Mouse (Mus musculus): ENCODE results near the gene Ciapin1.

The Ciapin1 gene

GRCm38 (mm10) chr8:94837662-94838574 lies at the start of gene Ciapin1, which contains the start of gene Coq9:
Ciapin1 (minus strand) TSS chr8:94838358.
Coq9 (plus strand) TSS chr8:94838321.
- DNase-seq = peak; percentile 97

GRCm38 (mm10) chr8:94880742-94881141 lies 42.6 kb upstream of the Ciapin1 start:
- no peak for DNase-seq

DNA sequence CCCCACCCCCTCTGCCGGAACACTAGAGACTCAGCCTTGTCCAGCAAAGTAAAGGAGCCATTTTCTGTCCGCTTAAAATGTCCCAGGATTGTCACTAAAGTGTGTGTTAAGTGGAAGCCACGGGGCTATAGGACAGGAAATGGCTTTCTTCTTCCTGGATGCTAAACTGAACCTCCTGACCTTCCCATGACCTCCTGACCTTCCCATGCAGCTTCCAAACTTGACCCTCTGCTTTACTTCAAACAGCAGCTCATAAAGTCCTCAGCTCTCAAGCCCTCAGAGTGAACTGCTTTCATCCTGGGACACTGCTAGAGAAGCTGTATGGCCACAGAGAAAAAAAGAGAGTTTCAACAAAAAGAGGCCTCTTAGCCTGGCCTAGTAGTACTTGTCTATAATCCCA lies 38.7 kb upstream of the Ciapin1 start:
- no peak for DNase-seq

- DNase-seq = peak; percentile 98
These were observed 38.1 kb upstream of the Ciapin1 start, which contains the start of gene Dok4 for GRCm38 (mm10) chr8:94876197-94876730. Dok4 (minus strand) TSS chr8:94876330.

DNA sequence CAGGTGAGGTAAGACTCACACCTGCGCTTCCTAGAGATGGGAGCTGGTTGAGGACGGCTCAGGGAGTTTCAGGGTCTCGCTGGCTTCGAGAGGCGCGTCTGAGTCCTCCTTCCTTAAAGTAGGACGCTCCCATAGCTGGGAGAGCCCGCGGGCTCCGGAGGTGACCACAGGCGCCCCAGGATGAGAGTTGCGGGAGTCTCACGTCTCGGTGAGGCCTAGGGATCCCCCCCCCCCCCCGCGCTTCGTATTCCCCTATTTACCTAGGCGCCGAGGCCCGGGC lies 37.7 kb upstream of the Ciapin1 start:
- DNase-seq = no peak

DNA sequence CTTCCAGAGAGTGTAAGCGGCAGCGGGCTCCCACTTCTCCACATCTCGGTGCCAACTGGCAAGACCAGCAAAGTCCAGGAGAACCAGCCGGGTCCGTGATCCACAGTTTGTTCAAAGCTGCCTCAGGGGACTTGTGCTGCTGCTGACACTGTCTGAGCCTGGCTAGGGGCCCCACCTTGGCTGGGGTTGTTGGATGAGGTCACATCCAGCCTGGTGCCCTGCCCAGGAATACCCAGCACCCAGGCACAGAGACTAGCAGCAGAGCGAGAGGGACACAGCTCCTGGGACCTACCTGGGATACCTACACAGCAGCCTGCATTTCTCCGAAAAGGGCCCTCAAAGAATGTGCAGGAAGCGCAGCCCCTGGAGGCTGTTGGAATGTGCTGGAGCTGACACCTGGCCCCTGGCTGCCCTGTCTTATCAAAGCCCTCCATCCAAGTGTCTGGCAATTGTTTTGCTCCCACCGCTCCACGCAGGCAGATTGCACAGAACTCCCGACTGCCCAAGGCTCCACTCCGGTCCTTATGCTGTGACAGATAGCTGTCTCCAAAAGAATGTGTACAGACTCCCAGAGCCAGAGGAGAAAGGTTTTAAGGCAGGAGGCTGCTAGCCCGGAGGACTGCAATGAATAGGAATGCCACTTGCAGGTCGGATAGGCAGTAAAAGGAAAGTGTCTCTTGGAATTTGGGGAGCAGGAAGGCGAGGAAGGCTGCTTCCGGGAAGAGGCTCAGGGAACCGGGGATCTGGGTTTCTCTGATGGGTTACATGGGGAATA lies 37.1 kb upstream of the Ciapin1 start:
- no peak for DNase-seq

GRCm38 (mm10) chr8:94874358-94874757 lies 36.2 kb upstream of the Ciapin1 start:
- peak; percentile 83 for DNase-seq

GRCm38 (mm10) chr8:94872576-94872975 lies 34.4 kb upstream of the Ciapin1 start:
- DNase-seq = no peak

DNA sequence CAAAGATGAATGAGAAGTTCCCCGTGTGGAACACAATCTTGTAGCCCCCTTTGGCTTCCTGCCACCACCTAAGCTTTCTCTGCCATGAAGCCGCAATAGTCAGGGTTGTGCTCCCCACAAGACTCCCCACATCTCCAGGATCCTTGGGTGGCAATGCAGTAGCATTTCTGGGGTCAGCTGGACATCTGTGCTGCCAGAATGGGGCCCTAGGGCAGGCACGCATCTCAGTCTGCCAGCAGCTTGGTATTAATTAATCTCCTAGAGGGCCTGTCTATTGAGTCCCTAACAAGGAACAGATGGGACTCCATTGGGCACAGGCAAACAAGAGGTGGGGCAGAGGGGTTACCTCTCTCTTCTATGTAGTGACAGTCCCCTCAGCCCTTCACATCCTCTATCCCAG lies 34.0 kb upstream of the Ciapin1 start:
- DNase-seq = no peak

DNA sequence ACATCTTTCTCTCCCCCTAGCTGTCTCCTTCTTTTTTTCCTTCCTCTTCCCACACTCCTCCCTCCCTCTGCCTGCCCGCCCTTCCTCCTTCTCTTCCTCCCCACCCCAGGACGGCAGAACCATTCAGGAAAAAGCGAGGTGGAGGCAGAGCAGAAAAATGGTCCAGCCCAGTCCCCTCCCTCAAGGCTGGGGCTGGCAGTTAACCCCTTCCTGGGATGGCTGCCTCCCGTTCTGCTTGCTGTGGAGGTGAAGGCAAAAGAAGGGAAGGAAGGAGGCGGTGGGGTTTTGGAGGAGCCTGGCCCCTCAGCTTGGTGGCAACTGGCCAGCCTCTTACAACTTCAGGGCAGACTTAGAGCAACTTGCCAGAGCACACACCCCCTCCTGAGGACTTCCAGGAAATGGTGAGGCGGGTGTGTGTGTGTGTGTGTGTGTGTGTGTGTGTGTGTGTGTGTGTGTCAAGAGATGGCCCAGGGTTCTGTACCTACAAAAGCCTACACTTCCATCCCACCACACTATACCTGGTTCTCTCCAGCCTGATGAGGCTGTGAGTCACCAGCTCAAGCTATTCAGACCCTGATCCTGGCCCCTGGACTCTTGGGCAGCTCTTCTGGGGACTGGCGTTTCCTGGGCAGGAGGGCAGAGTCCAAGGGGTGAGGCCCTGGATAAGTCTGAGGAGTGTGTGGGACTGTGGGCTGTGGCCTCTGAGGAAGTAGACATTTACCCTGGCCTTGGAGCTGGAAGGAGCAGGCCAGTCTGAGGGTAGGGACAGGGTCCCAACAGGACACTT lies 33.1 kb upstream of the Ciapin1 start:
- DNase-seq = peak; percentile 85

DNA sequence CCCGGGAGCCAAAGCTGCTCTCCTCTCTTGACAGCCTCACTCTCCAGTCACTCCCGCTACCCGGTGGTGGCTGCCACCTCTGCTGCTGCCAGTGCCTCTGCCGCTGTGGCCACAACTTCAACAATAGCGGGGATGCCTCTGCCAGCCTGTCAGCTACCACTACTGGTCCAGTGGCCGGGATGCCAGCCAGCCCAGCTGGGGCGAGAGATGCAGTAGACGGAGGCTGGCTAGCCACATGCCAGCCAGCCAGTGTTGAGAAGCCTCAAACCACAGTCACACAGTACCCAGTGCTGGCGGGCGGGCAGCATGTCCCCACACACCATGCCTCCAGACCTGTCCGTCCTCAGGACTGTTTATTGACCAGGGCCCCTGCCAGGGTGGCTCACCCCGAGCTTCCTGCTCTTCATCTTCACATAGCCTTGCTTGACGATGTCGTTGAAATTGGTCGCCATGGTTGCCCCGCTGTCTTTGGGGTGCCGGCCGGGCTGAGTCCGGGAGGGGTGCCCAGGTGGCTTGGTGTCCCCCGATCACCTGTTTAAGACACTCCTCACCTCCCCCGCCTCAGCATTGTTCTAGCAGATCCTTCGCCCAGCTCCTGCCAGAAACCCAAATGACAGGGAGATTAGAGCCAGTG lies 32.4 kb upstream of the Ciapin1 start:
- no peak for DNase-seq

GRCm38 (mm10) chr8:94870003-94870402 lies 31.8 kb upstream of the Ciapin1 start:
- no peak for DNase-seq

DNA sequence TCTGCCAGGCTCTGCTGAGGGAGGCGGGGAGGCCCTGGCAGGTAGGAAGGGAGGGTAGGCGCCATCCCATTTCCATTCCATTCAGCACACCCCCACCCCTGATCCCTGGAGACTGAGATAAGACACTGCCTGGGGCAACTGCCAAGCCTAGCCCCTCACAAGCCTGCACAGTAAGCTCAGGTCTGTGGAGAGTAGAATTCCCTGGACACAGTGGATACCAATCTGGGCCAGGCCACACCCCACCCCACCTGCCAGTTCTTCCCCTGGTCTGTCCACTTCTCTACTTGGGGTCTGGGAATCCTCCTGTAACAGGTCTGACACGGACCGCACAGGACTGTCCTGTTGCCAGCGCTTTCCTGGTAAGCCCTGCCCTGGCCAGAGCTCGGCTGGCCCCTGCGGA lies 31.0 kb upstream of the Ciapin1 start:
- no peak for DNase-seq

DNA sequence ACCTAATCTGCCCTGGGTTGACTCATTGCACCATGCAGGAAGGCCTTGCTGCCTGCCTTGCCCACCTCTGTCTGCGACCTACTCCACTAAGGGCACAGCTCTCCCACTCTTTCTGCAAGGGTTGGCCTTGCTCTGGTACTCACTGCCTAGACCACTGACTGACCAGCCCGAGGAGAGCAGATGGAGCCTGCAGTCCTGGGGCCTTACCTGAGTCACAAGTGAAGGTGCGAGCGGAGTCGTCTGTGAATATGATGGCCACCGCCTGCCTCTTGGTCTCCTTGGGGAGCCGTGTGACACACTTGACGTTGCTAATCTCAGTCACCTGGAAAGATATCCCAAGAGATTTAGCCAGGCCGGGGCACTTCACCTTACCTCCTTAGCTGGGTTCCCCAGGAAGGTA lies 28.8 kb upstream of the Ciapin1 start:
- no peak for DNase-seq

DNA sequence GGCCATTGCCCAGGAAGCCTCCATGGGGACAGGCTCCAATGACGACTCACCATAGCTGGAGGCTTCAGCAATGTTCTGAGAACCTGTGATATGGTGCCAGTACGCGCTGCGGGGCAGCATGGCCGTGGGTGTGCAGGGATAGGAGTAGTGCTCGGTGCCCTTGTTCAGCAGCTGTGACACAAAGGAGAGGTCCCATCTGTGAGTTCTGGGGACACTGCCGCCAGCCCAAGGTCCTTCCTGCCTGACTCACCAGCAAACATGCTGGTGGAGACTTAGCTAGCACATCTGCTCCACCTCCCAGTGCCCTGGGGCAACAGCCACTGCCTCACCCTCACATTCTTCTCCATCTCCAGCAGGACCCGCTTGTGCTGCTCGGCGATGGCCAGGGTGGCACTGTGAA lies 27.1 kb upstream of the Ciapin1 start:
- DNase-seq = no peak

- DNase-seq = no peak
These were observed 25.9 kb upstream of the Ciapin1 start for GRCm38 (mm10) chr8:94863897-94864673.

DNA sequence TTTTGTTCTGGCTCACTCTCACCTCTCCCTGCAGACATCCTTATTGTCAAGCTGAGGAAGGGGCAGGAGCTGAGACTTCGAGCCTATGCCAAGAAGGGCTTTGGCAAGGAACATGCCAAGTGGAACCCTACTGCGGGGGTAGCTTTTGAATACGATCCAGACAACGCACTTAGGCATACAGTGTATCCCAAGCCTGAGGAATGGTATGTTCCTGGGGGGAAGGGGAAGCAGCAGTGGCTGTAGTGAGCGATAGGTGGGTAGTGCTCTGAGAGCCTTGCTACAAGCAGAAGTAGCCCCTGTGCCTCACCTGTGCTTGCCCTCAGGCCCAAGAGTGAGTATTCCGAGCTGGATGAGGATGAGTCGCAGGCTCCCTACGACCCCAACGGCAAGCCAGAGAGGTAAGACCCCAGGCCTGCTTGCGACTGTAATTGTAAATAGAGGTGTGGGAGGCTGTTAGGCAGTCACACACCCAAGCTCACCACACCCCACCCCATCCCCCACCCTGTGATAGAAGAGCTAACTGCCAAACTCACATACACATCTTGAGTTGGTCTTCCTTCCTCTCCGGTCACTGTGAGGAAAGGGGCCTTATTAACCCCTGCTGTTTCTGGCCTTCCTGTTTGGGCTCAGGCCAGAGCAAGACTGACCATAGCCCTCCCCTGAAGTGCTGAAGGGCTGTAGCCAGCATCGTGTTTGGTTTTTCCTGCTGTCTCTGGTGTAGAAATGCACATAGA lies 24.5 kb upstream of the Ciapin1 start:
- peak; percentile 62 for DNase-seq

- DNase-seq = peak; percentile 77
These were observed 23.3 kb upstream of the Ciapin1 start for GRCm38 (mm10) chr8:94861352-94861910.

GRCm38 (mm10) chr8:94857346-94858173 lies 19.4 kb upstream of the Ciapin1 start, which contains the start of gene Polr2c:
Polr2c (plus strand) TSS chr8:94857450.
- peak; percentile 92 for DNase-seq

- no peak for DNase-seq
These were observed 18.8 kb upstream of the Ciapin1 start for GRCm38 (mm10) chr8:94857011-94857345.
